Comparison of ENCODE assay signal across 11 mouse cellular contexts in the genomic region with DNA sequence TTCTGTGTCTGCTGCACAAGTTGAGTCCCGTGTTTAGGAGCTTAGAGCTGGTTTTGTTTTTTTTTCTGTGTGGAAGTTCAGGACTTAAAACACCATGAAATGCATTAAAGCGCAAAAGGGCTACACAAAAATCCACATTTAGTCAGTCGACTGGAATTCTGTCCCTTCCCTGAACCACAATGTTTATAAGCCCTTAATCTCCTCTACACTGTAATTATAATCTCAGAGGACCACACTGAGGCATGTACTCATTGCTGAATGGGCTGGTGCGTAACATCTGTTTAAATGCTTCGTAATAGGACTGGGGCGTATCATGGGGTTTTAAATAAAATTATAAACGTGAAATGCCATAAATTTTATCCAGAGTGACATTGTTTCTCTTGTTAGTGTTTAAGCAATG.
DNase-seq lines count a peak whose midpoint lies in the region; ATAC-seq and TF ChIP-seq lines count a peak whose summit lies in the region.
"Had no signal": no experiment of that assay in that cellular context is flagged by ENCODE, and none has a peak within 500 bp of the region (broad histone marks: within the 10 kb centered on the region; RNA-seq: fewer than 3 reads in every experiment).

No protein-coding gene starts in this region.

- H3K9ac ChIP-seq in hindbrain, embryonic 15.5 days, result no peak overlapping the region
- H3K9ac ChIP-seq in hindbrain, embryonic 12.5 days, result no peak overlapping the region
- no peak overlapping the region for H3K9ac ChIP-seq in midbrain, embryonic 12.5 days (replicated peaks)
- H3K9ac ChIP-seq in forebrain, embryonic 13.5 days, result no peak overlapping the region
- H3K9ac ChIP-seq: hindbrain, embryonic 13.5 days had no signal

- H3K27me3 ChIP-seq in hindbrain, embryonic 15.5 days, result no peaks in the 10 kb centered on the region
- no peaks in the 10 kb centered on the region for H3K27me3 ChIP-seq in hindbrain, embryonic 12.5 days
- H3K27me3 ChIP-seq in Patski, result no peaks in the 10 kb centered on the region
- no peaks in the 10 kb centered on the region for H3K27me3 ChIP-seq in midbrain, embryonic 12.5 days
- no peaks in the 10 kb centered on the region for H3K27me3 ChIP-seq in forebrain, embryonic 13.5 days
- H3K27me3 ChIP-seq: hindbrain, embryonic 13.5 days had no signal

- WGBS in hindbrain, embryonic 15.5 days, result 52% methylated on average over 7 of the region's 7 CpGs
- 63% methylated on average over 7 of the region's 7 CpGs for WGBS in hindbrain, embryonic 12.5 days
- 51% methylated on average over 7 of the region's 7 CpGs for WGBS in midbrain, embryonic 12.5 days
- 56% methylated on average over 7 of the region's 7 CpGs for WGBS in forebrain, embryonic 13.5 days

- in situ Hi-C loops in Patski (cut with MboI; ENCODE audit: low pct_unique_long_range_greater_than_20kb), result no loop called here

- peak; percentile 15 for DNase-seq in Patski (ENCODE audit: low read depth, low spot score)
- DNase-seq in brain, embryonic 14.5 days (ENCODE audit: low read depth), result peak; percentile 16
- no peak for DNase-seq in ovary, postnatal 14 days (ENCODE audit: low spot score)
- DNase-seq in spleen, postnatal 10 days (ENCODE audit: low spot score in 2 of 2), result no peak
- DNase-seq: cerebellum, adult 8-10 months had no signal

- peak overlapping the region; percentile 11; the same call in 1 of the 2 replicates for H3K4me2 ChIP-seq in hindbrain, embryonic 15.5 days
- H3K4me2 ChIP-seq in hindbrain, embryonic 12.5 days (replicated peaks), result no peak overlapping the region
- H3K4me2 ChIP-seq in midbrain, embryonic 12.5 days (replicated peaks), result 0 out of 2 replicates have a peak overlapping the region, but pooled peaks have one; percentile 6
- H3K4me2 ChIP-seq in forebrain, embryonic 13.5 days, result no peak overlapping the region
- H3K4me2 ChIP-seq: hindbrain, embryonic 13.5 days had no signal

- no peaks in the 10 kb centered on the region for H3K9me3 ChIP-seq in hindbrain, embryonic 15.5 days
- H3K9me3 ChIP-seq in hindbrain, embryonic 12.5 days (replicated peaks), result no peaks in the 10 kb centered on the region
- no peaks in the 10 kb centered on the region for H3K9me3 ChIP-seq in midbrain, embryonic 12.5 days
- H3K9me3 ChIP-seq in forebrain, embryonic 13.5 days (replicated peaks), result 0 out of 2 replicates have a peak, but pooled peaks cover 3% of the 10 kb centered on the region
- H3K9me3 ChIP-seq: hindbrain, embryonic 13.5 days had no signal

- POLR2A ChIA-PET in Patski (lab: Charles Lee), result no interaction called here

- no peak overlapping the region for H3K27ac ChIP-seq in hindbrain, embryonic 15.5 days (replicated peaks)
- no peak overlapping the region for H3K27ac ChIP-seq in hindbrain, embryonic 12.5 days
- no peak overlapping the region for H3K27ac ChIP-seq in midbrain, embryonic 12.5 days (replicated peaks)
- H3K27ac ChIP-seq in forebrain, embryonic 13.5 days, result no peak overlapping the region
- H3K27ac ChIP-seq: hindbrain, embryonic 13.5 days had no signal

- no peak overlapping the region for H3K4me3 ChIP-seq in hindbrain, embryonic 15.5 days
- H3K4me3 ChIP-seq in hindbrain, embryonic 12.5 days, result no peak overlapping the region
- no peak overlapping the region for H3K4me3 ChIP-seq in midbrain, embryonic 12.5 days
- H3K4me3 ChIP-seq in forebrain, embryonic 13.5 days, result no peak overlapping the region
- H3K4me3 ChIP-seq: hindbrain, embryonic 13.5 days; myocyte had no signal

- no peak for TF ChIP-seq POLR2A in brain, embryonic 14.5 days (IDR thresholded peaks at IDR 0.05; ENCODE audit: borderline replicate concordance, extremely low read depth, insufficient read depth, insufficient read length, poor library complexity, severe bottlenecking)

- ATAC-seq in hindbrain, embryonic 15.5 days (ENCODE audit: low FRiP score, low read depth), result no peak
- ATAC-seq in hindbrain, embryonic 12.5 days (ENCODE audit: low FRiP score), result no peak
- ATAC-seq in Patski, result no peak
- no peak for ATAC-seq in midbrain, embryonic 12.5 days (ENCODE audit: low FRiP score, low read depth)
- ATAC-seq in forebrain, embryonic 13.5 days, result no peak

- H3K4me1 ChIP-seq in hindbrain, embryonic 15.5 days (replicated peaks), result no peaks in the 10 kb centered on the region; the same call in 1 of the 2 replicates
- no peaks in the 10 kb centered on the region for H3K4me1 ChIP-seq in hindbrain, embryonic 12.5 days
- H3K4me1 ChIP-seq in midbrain, embryonic 12.5 days, result 0 out of 2 replicates have a peak, but pooled peaks cover 2% of the 10 kb centered on the region
- no peaks in the 10 kb centered on the region for H3K4me1 ChIP-seq in forebrain, embryonic 13.5 days

- no peak for TF ChIP-seq CTCF in Patski (IDR thresholded peaks at IDR 0.05)
- TF ChIP-seq CTCF in brain, embryonic 14.5 days (IDR thresholded peaks at IDR 0.05; ENCODE audit: borderline replicate concordance, extremely low read depth, insufficient read depth, insufficient read length), result no peak

- no peaks in the 10 kb centered on the region for H3K36me3 ChIP-seq in hindbrain, embryonic 15.5 days
- no peaks in the 10 kb centered on the region for H3K36me3 ChIP-seq in hindbrain, embryonic 12.5 days
- H3K36me3 ChIP-seq in midbrain, embryonic 12.5 days, result no peaks in the 10 kb centered on the region
- no peaks in the 10 kb centered on the region for H3K36me3 ChIP-seq in forebrain, embryonic 13.5 days (ENCODE audit: poor library complexity, severe bottlenecking)

- CTCF ChIA-PET in Patski (lab: Charles Lee), result no interaction called here

Comparison
In these comparisons a context has a peak if more than half of its experiments do, and no peak if none do; other contexts are left out.
1. H3K4me2 ChIP-seq: peak in hindbrain, embryonic 15.5 days (single experiment) and midbrain, embryonic 12.5 days (single experiment); none in hindbrain, embryonic 12.5 days (single experiment) and forebrain, embryonic 13.5 days (single experiment).
2. DNase-seq: peak in Patski (single experiment) and brain, embryonic 14.5 days (single experiment); none in ovary, postnatal 14 days (single experiment) and spleen, postnatal 10 days (0 of 2).